Comparison of ENCODE assay signal across 15 mouse cellular contexts in the genomic region with DNA sequence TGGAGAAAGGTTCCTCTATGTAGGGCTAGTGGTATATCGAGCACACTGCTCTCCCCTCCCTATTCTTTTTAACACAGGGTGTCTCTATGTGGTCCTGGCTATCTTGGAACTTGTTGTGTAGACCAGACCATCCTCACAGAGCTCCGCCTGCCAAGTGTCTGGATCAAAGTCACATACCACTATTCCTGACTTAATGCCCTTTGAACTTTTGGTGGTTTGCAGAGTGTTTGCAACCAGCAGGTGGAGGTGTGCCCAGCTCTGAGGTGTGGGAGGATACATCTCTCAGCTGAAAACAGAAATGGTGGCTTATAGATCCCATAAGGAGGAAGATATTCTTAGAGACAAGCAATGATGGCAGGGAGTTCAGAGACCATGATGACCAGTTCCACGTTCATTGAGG.
"Had no signal": no experiment of that assay in that cellular context is flagged by ENCODE, and none has a peak within 500 bp of the region (broad histone marks: within the 10 kb centered on the region; RNA-seq: fewer than 3 reads in every experiment).

No protein-coding gene starts in this region.

- DNase-seq: layer of hippocampus, postnatal 36 days; liver, embryonic 13.5 days; lung, embryonic 14.5 days; right cerebral cortex, adult 18-20 months; right cerebral cortex, postnatal 14 days; right cerebral cortex, postnatal 4 days; thymus, postnatal 36 days had no signal

- H3K9me3 ChIP-seq: hindbrain, embryonic 15.5 days; liver, embryonic 13.5 days; midbrain, embryonic 12.5 days; midbrain, embryonic 15.5 days; neural tube, embryonic 12.5 days; neural tube, embryonic 15.5 days had no signal

- H3K4me3 ChIP-seq: hindbrain, embryonic 15.5 days; left cerebral cortex, adult 2 months; liver, embryonic 13.5 days; midbrain, embryonic 12.5 days; midbrain, embryonic 15.5 days; neural tube, embryonic 12.5 days; neural tube, embryonic 15.5 days had no signal

- H3K27ac ChIP-seq: hindbrain, embryonic 15.5 days; left cerebral cortex, adult 2 months; liver, embryonic 13.5 days; macrophage; midbrain, embryonic 12.5 days; midbrain, embryonic 15.5 days; neural tube, embryonic 12.5 days; neural tube, embryonic 15.5 days had no signal

- H3K9ac ChIP-seq: hindbrain, embryonic 15.5 days; liver, embryonic 13.5 days; lung, embryonic 14.5 days; midbrain, embryonic 12.5 days; midbrain, embryonic 15.5 days; neural tube, embryonic 12.5 days; neural tube, embryonic 15.5 days had no signal

- H3K27me3 ChIP-seq: hindbrain, embryonic 15.5 days; liver, embryonic 13.5 days; midbrain, embryonic 12.5 days; midbrain, embryonic 15.5 days; neural tube, embryonic 12.5 days; neural tube, embryonic 15.5 days had no signal

- ATAC-seq: lung, postnatal 0 days; midbrain, embryonic 15.5 days had no signal

- H3K4me1 ChIP-seq: hindbrain, embryonic 15.5 days; liver, embryonic 13.5 days; midbrain, embryonic 12.5 days; midbrain, embryonic 15.5 days; neural tube, embryonic 12.5 days; neural tube, embryonic 15.5 days had no signal

- H3K36me3 ChIP-seq: hindbrain, embryonic 15.5 days; liver, embryonic 13.5 days; midbrain, embryonic 12.5 days; midbrain, embryonic 15.5 days; neural tube, embryonic 12.5 days; neural tube, embryonic 15.5 days had no signal

- H3K4me2 ChIP-seq: hindbrain, embryonic 15.5 days; liver, embryonic 13.5 days; lung, embryonic 14.5 days; midbrain, embryonic 12.5 days; midbrain, embryonic 15.5 days; neural tube, embryonic 12.5 days; neural tube, embryonic 15.5 days had no signal
